Mouse (Mus musculus): ENCODE measurements at regions not wholly inside any gene's neighbourhood (a gene's known extent, or its start where the extent isn't known, plus 50 kb on each side); places are given as distances from the start of the nearest gene placed in this dataset.

- Histone ChIP-seq H3K79me2 (ENCODE audit: control insufficient read depth, insufficient read depth, low read length, poor library complexity) (no peaks in the 10 kb centered on the region), H3K27ac (ENCODE audit: control insufficient read depth, low read depth, low read length) (no peak overlapping the region), H3K4me3 (ENCODE audit: control insufficient read depth in 1 of 2, insufficient read depth in 1 of 2, low read depth in 2 of 2, low read length in 2 of 2) (no peak overlapping the region), H3K9me3 (replicated peaks; ENCODE audit: insufficient read depth, low read length) (no peaks in the 10 kb centered on the region), H3K36me3 (ENCODE audit: control insufficient read depth in 1 of 2, insufficient read depth in 2 of 2, low read length in 2 of 2) (no peaks in the 10 kb centered on the region), H3K27me3 (ENCODE audit: control insufficient read depth in 1 of 2, insufficient read depth in 2 of 2, low read length in 2 of 2) (no peaks in the 10 kb centered on the region; a peak in 2 of 4 replicates), H3K4me1 (ENCODE audit: control insufficient read depth in 1 of 2, insufficient read depth in 2 of 2, low read length in 2 of 2) (no peaks in the 10 kb centered on the region), H3K9ac (ENCODE audit: control insufficient read depth, low read depth, low read length, poor library complexity, severe bottlenecking) (no peak overlapping the region)
- TF ChIP-seq TAL1 (IDR thresholded peaks at IDR 0.05; ENCODE audit: low read length) (no peak), ZC3H11A (IDR thresholded peaks at IDR 0.05; ENCODE audit: low read depth, low read length) (no peak), ZMIZ1 (IDR thresholded peaks at IDR 0.05; ENCODE audit: low read depth, low read length) (no peak), RCOR1 (IDR thresholded peaks at IDR 0.05; ENCODE audit: low read depth, low read length) (no peak), USF1 (IDR thresholded peaks at IDR 0.05; ENCODE audit: low read depth, low read length) (no peak), CHD2 (IDR thresholded peaks at IDR 0.05; ENCODE audit: low read length) (no peak), MAZ (IDR thresholded peaks at IDR 0.05; ENCODE audit: low read depth, low read length) (no peak), POLR2A (IDR thresholded peaks at IDR 0.05; ENCODE audit: control insufficient read depth in 1 of 2, insufficient read depth in 1 of 2, low read depth in 1 of 2, low read length in 2 of 2, poor library complexity in 1 of 2) (no peak), E2F4 (IDR thresholded peaks at IDR 0.05; ENCODE audit: borderline replicate concordance, low read depth, low read length) (no peak), GATA1 (IDR thresholded peaks at IDR 0.05; ENCODE audit: low read depth, low read length) (no peak), MXI1 (IDR thresholded peaks at IDR 0.05; ENCODE audit: low read depth, low read length) (no peak), SMC3 (IDR thresholded peaks at IDR 0.05; ENCODE audit: low read depth, low read length) (no peak), MEF2A (IDR thresholded peaks at IDR 0.05; ENCODE audit: extremely low read depth, insufficient replicate concordance, low read depth, low read length, poor library complexity, severe bottlenecking) (no peak), CHD1 (IDR thresholded peaks at IDR 0.05; ENCODE audit: low read depth, low read length) (no peak), NRF1 (IDR thresholded peaks at IDR 0.05; ENCODE audit: insufficient read depth, low read depth, low read length, poor library complexity, severe bottlenecking) (no peak), TCF12 (IDR thresholded peaks at IDR 0.05; ENCODE audit: low read depth, low read length) (no peak), CTCF (IDR thresholded peaks at IDR 0.05 in 2 of 3, conservative IDR thresholded peaks at IDR 0.05 in 1 of 3; ENCODE audit: control insufficient read depth in 1 of 3, insufficient read depth in 1 of 3, low read depth in 2 of 3, low read length in 3 of 3, poor library complexity in 1 of 3, severe bottlenecking in 1 of 3) (no peak), GABPA (IDR thresholded peaks at IDR 0.05; ENCODE audit: low read depth, low read length) (no peak), JUND (IDR thresholded peaks at IDR 0.05; ENCODE audit: low read depth, low read length) (no peak)
- no peak for DNase-seq (ENCODE audit: low read depth, low spot score)
Observed at GRCm38 (mm10) chr10:111694227-111695200, 188.4 kb downstream of the Phlda1 start.

Data from MEL (cell line).